In genomic region chr11:52409316-52409715, GRCm38 (mm10) we compare ENCODE assay signal across 17 mouse cellular contexts. TPM values are rescaled to one million over a fixed set of nuclear protein-coding genes. Genes with fewer than 3 reads are reported as not detected.
DNase-seq lines count a peak whose midpoint lies in the region; ATAC-seq and TF ChIP-seq lines count a peak whose summit lies in the region.
"Had no signal": no experiment of that assay in that cellular context is flagged by ENCODE, and none has a peak within 500 bp of the region (broad histone marks: within the 10 kb centered on the region; RNA-seq: fewer than 3 reads in every experiment).

No protein-coding gene starts in this region.

- no peak for TF ChIP-seq EP300 in heart, postnatal 0 days (IDR thresholded peaks at IDR 0.05; ENCODE audit: low read depth)

- peaks cover 32% of the 10 kb centered on the region for H3K4me1 ChIP-seq in heart, embryonic 13.5 days
- H3K4me1 ChIP-seq in heart, postnatal 0 days (ENCODE audit: control insufficient read depth, insufficient read depth), result peaks cover 13% of the 10 kb centered on the region; the same call in 1 of the 2 replicates
- H3K4me1 ChIP-seq in midbrain, embryonic 11.5 days (ENCODE audit: control insufficient read depth, insufficient read depth, low read length), result no peaks in the 10 kb centered on the region
- H3K4me1 ChIP-seq in midbrain, postnatal 0 days (ENCODE audit: insufficient read depth, low read length), result no peaks in the 10 kb centered on the region
- H3K4me1 ChIP-seq: embryonic facial prominence, embryonic 10.5 days; forebrain, embryonic 13.5 days; hindbrain, embryonic 13.5 days; intestine, embryonic 15.5 days had no signal

- H3K9me3 ChIP-seq in heart, embryonic 13.5 days, result no peaks in the 10 kb centered on the region
- H3K9me3 ChIP-seq in heart, postnatal 0 days (replicated peaks; ENCODE audit: control insufficient read depth, low read length), result no peaks in the 10 kb centered on the region
- no peaks in the 10 kb centered on the region for H3K9me3 ChIP-seq in midbrain, embryonic 11.5 days (ENCODE audit: control insufficient read depth, low read length)
- no peaks in the 10 kb centered on the region for H3K9me3 ChIP-seq in midbrain, postnatal 0 days (ENCODE audit: low read length)
- H3K9me3 ChIP-seq: forebrain, embryonic 13.5 days; hindbrain, embryonic 13.5 days; intestine, embryonic 15.5 days had no signal

- H3K4me2 ChIP-seq in heart, embryonic 13.5 days, result peak overlapping the region; percentile 20; the same call in 1 of the 2 replicates
- no peak overlapping the region for H3K4me2 ChIP-seq in heart, postnatal 0 days (ENCODE audit: low read depth, low read length)
- no peak overlapping the region for H3K4me2 ChIP-seq in midbrain, embryonic 11.5 days
- H3K4me2 ChIP-seq in midbrain, postnatal 0 days (ENCODE audit: low read depth, low read length, poor library complexity, severe bottlenecking), result no peak overlapping the region
- H3K4me2 ChIP-seq: forebrain, embryonic 13.5 days; hindbrain, embryonic 13.5 days; intestine, embryonic 15.5 days had no signal

- no peak for ATAC-seq in heart, embryonic 13.5 days (ENCODE audit: extremely low read depth, insufficient number of reproducible peaks, low FRiP score, low TSS enrichment)
- ATAC-seq in heart, postnatal 0 days (ENCODE audit: insufficient read depth, low read depth), result peak; percentile 54
- ATAC-seq in midbrain, embryonic 11.5 days (ENCODE audit: low FRiP score), result no peak
- ATAC-seq in midbrain, postnatal 0 days (ENCODE audit: low FRiP score), result no peak
- ATAC-seq: forebrain, embryonic 13.5 days; forebrain, postnatal 0 days; intestine, embryonic 15.5 days had no signal

- no peak overlapping the region for H3K4me3 ChIP-seq in heart, embryonic 13.5 days
- no peak overlapping the region for H3K4me3 ChIP-seq in heart, postnatal 0 days (ENCODE audit: low read depth, low read length)
- no peak overlapping the region for H3K4me3 ChIP-seq in midbrain, embryonic 11.5 days (ENCODE audit: low read depth, low read length)
- H3K4me3 ChIP-seq in midbrain, postnatal 0 days (ENCODE audit: low read depth, low read length), result no peak overlapping the region
- H3K4me3 ChIP-seq: embryonic facial prominence, embryonic 10.5 days; forebrain, embryonic 13.5 days; hindbrain, embryonic 13.5 days; intestine, embryonic 15.5 days had no signal

- TF ChIP-seq CTCF in heart, postnatal 0 days (IDR thresholded peaks at IDR 0.05; ENCODE audit: low read depth), result no peak
- TF ChIP-seq CTCF in midbrain, postnatal 0 days (IDR thresholded peaks at IDR 0.05), result no peak

- no peak for DNase-seq in heart, adult 18-20 months
- peak; percentile 15 for DNase-seq in heart, postnatal 0 days (ENCODE audit: low spot score)
- no peak for DNase-seq in heart, adult 8-10 months (ENCODE audit: low spot score)
- peak; percentile 69 for DNase-seq in midbrain, embryonic 11.5 days (ENCODE audit: low spot score, missing footprints)
- no peak for DNase-seq in midbrain, postnatal 0 days (ENCODE audit: low spot score)
- DNase-seq: adrenal gland, adult 8-10 months; adrenal gland, postnatal 36 days; cerebellum, adult 2 months; cerebellum, postnatal 10 days; forebrain, postnatal 0 days; gastrocnemius, postnatal 14 days; kidney, adult 18-20 months had no signal

- peaks cover 54% of the 10 kb centered on the region for H3K36me3 ChIP-seq in heart, embryonic 13.5 days
- H3K36me3 ChIP-seq in heart, postnatal 0 days (replicated peaks; ENCODE audit: control insufficient read depth, insufficient read depth, low read length), result peaks cover 31% of the 10 kb centered on the region
- H3K36me3 ChIP-seq in midbrain, embryonic 11.5 days (ENCODE audit: control insufficient read depth, insufficient read depth, low read length), result peaks cover 12% of the 10 kb centered on the region
- peaks cover 25% of the 10 kb centered on the region for H3K36me3 ChIP-seq in midbrain, postnatal 0 days (ENCODE audit: insufficient read depth, low read length)

- no peaks in the 10 kb centered on the region for H3K27me3 ChIP-seq in heart, embryonic 13.5 days (replicated peaks)
- H3K27me3 ChIP-seq in heart, postnatal 0 days (ENCODE audit: control insufficient read depth, insufficient read depth, low read length), result no peaks in the 10 kb centered on the region
- no peaks in the 10 kb centered on the region for H3K27me3 ChIP-seq in midbrain, embryonic 11.5 days (ENCODE audit: control insufficient read depth, insufficient read depth, low read length)
- no peaks in the 10 kb centered on the region for H3K27me3 ChIP-seq in midbrain, postnatal 0 days (ENCODE audit: insufficient read depth, low read length)
- H3K27me3 ChIP-seq: forebrain, embryonic 13.5 days; hindbrain, embryonic 13.5 days; intestine, embryonic 15.5 days had no signal

- peak overlapping the region; percentile 79 for H3K27ac ChIP-seq in heart, embryonic 13.5 days (replicated peaks)
- H3K27ac ChIP-seq in heart, postnatal 0 days (ENCODE audit: low read depth), result peak overlapping the region; percentile 56
- no peak overlapping the region for H3K27ac ChIP-seq in midbrain, embryonic 11.5 days (ENCODE audit: low read depth, low read length)
- no peak overlapping the region for H3K27ac ChIP-seq in midbrain, postnatal 0 days (ENCODE audit: low read depth, low read length)
- H3K27ac ChIP-seq: embryonic facial prominence, embryonic 10.5 days; forebrain, embryonic 13.5 days; hindbrain, embryonic 13.5 days; intestine, embryonic 15.5 days had no signal

- 26% methylated on average over 5 of the region's 5 CpGs for WGBS in heart, embryonic 13.5 days
- WGBS in heart, postnatal 0 days, result 19% methylated on average over 5 of the region's 5 CpGs
- WGBS in midbrain, embryonic 11.5 days, result 87% methylated on average over 5 of the region's 5 CpGs
- whole genome bisulfite sequencing in midbrain, postnatal 0 days, result 84% methylated on average over 5 of the region's 5 CpGs

- peak overlapping the region; percentile 29 for H3K9ac ChIP-seq in heart, embryonic 13.5 days
- no peak overlapping the region for H3K9ac ChIP-seq in heart, postnatal 0 days (replicated peaks; ENCODE audit: low read depth, low read length)
- H3K9ac ChIP-seq in midbrain, embryonic 11.5 days (ENCODE audit: low read length), result no peak overlapping the region
- H3K9ac ChIP-seq in midbrain, postnatal 0 days (replicated peaks; ENCODE audit: low read length, poor library complexity, severe bottlenecking), result no peak overlapping the region
- H3K9ac ChIP-seq: forebrain, embryonic 13.5 days; forebrain, postnatal 0 days; hindbrain, embryonic 13.5 days; intestine, embryonic 15.5 days had no signal

RNA-seq across cellular contexts. Expression of gene 9530068E07Rik, which starts 13.1 kb away (rescaled TPM):
- 193 and 201 TPM in 2 replicates for polyA plus RNA-seq in heart, embryonic 13.5 days (2015; fragmentation: Nextera tagmentation; extraction: Ambion mirVana)
- total RNA-seq in heart, adult 18-20 months (2021), result 10 to 100 TPM; 69.2 to 74.4 TPM
- total RNA-seq in heart, postnatal 0 days (2014; rRNA removed; ENCODE audit: low replicate concordance), result 149 and 200 TPM in 2 replicates
- 133 and 134 TPM in 2 replicates for polyA plus RNA-seq in heart, postnatal 0 days (2015; fragmentation: Nextera tagmentation; extraction: Ambion mirVana)
- total RNA-seq in heart, adult 8-10 months (2022), result 10 to 100 TPM; 69.8 to 70.9 (median 70.0) TPM
- polyA plus RNA-seq in midbrain, embryonic 11.5 days (2014; fragmentation: Nextera tagmentation; extraction: Ambion mirVana), result 178 and 193 TPM in 2 replicates
- 125 and 127 TPM in 2 replicates for total RNA-seq in midbrain, postnatal 0 days (2014; rRNA removed)
- 133 and 134 TPM in 2 replicates for polyA plus RNA-seq in midbrain, postnatal 0 days (2015; fragmentation: Nextera tagmentation; extraction: Ambion mirVana)

RNA-seq across cellular contexts. Expression of gene Vdac1, which starts 48.7 kb away (rescaled TPM):
- 414 and 452 TPM in 2 replicates for polyA plus RNA-seq in heart, embryonic 13.5 days (2015; fragmentation: Nextera tagmentation; extraction: Ambion mirVana)
- 1,000 to 10,000 TPM; 1,073 to 1,213 TPM for total RNA-seq in heart, adult 18-20 months (2021)
- 478 and 528 TPM in 2 replicates for total RNA-seq in heart, postnatal 0 days (2014; rRNA removed; ENCODE audit: low replicate concordance)
- 627 and 646 TPM in 2 replicates for polyA plus RNA-seq in heart, postnatal 0 days (2015; fragmentation: Nextera tagmentation; extraction: Ambion mirVana)
- 1,000 to 10,000 TPM; 1,103 to 1,162 (median 1,146) TPM for total RNA-seq in heart, adult 8-10 months (2022)
- polyA plus RNA-seq in midbrain, embryonic 11.5 days (2014; fragmentation: Nextera tagmentation; extraction: Ambion mirVana), result 209 and 210 TPM in 2 replicates
- total RNA-seq in midbrain, postnatal 0 days (2014; rRNA removed), result 337 and 343 TPM in 2 replicates
- polyA plus RNA-seq in midbrain, postnatal 0 days (2015; fragmentation: Nextera tagmentation; extraction: Ambion mirVana), result 412 and 433 TPM in 2 replicates

Comparison
In these comparisons a context has a peak if more than half of its experiments do, and no peak if none do; other contexts are left out.
1. DNase-seq: peak in heart, postnatal 0 days (single experiment) and midbrain, embryonic 11.5 days (single experiment); none in heart, adult 18-20 months (0 of 2), heart, adult 8-10 months (single experiment) and midbrain, postnatal 0 days (single experiment).
2. H3K27ac ChIP-seq: peak in heart, embryonic 13.5 days (single experiment) and heart, postnatal 0 days (single experiment); none in midbrain, embryonic 11.5 days (single experiment) and midbrain, postnatal 0 days (single experiment).